Mouse (Mus musculus) forebrain, embryonic 13.5 days (tissue): Measurements from ENCODE around the gene Ddias. TPM values are rescaled to one million over a fixed set of nuclear protein-coding genes. Genes with fewer than 3 reads are reported as not detected.

Source experiments
- ATAC-seq: fragments of 200-750 bp; cut with Nextera tagmentation; 2 replicates; pipeline ENCODE4 v1.8.0; 2017
- H3K27ac ChIP-seq: fragments of 300-500 bp; sonication (generic); 2 replicates; pipeline ENCODE4 v1.5.1; 2015; ENCODE audit warnings: inconsistent platforms, mild to moderate bottlenecking, moderate library complexity
- H3K27me3 ChIP-seq: fragments of 300-500 bp; sonication (generic); 2 replicates; pipeline ENCODE4 v1.6.1; 2015; ENCODE audit warnings: mild to moderate bottlenecking, inconsistent platforms
- H3K36me3 ChIP-seq: fragments of 300-500 bp; sonication (generic); 2 replicates; pipeline ENCODE4 v1.6.1; 2015; ENCODE audit warnings: mild to moderate bottlenecking, inconsistent platforms; ENCODE audit not compliant: poor library complexity, severe bottlenecking
- H3K4me1 ChIP-seq: fragments of 300-500 bp; sonication (generic); 2 replicates; pipeline ENCODE4 v1.6.1; 2015; ENCODE audit warnings: inconsistent platforms
- H3K4me2 ChIP-seq: fragments of 300-500 bp; sonication (generic); 2 replicates; pipeline ENCODE4 v1.6.1; 2015; ENCODE audit warnings: inconsistent platforms, mild to moderate bottlenecking, moderate library complexity
- H3K4me3 ChIP-seq: fragments of 300-500 bp; sonication (generic); 2 replicates; pipeline ENCODE4 v1.5.1; 2015; ENCODE audit warnings: mild to moderate bottlenecking, inconsistent platforms
- H3K9ac ChIP-seq: fragments of 300-500 bp; sonication (generic); 2 replicates; pipeline ENCODE4 v1.6.1; 2015; ENCODE audit warnings: mild to moderate bottlenecking, inconsistent platforms
- H3K9me3 ChIP-seq: fragments of 300-500 bp; sonication (generic); replicated peaks from 2 replicates; pipeline ENCODE4 v1.6.1; 2016; ENCODE audit warnings: inconsistent platforms
- WGBS: fragments of 180-500 bp; shearing (Covaris S2); methylation state at CpG from one replicate; pipeline ENCODE4 v1.1.7; 2015; 5-methylcytosine and 5-hydroxymethylcytosine counted together
- polyA plus RNA-seq: library from polyadenylated mRNA; unstranded; fragments of >200 nt; fragmentation: Nextera tagmentation; extraction: Ambion mirVana; gene quantifications from 2 replicates; pipeline ENCODE4 v1.2.1, GENCODE M21; 2015

Ddias gene
- polyA plus RNA-seq, 1 experiment from 2014 or later = 13.5 TPM

GRCm38 (mm10) chr7:92837226-92837625 lies 36.8 kb downstream of the Ddias start:
- Histone ChIP-seq H3K9me3 (no peaks in the 10 kb centered on the region), H3K27me3 (no peaks in the 10 kb centered on the region), H3K4me2 (no peak overlapping the region), H3K4me1 (no peaks in the 10 kb centered on the region), H3K36me3 (peaks cover 19% of the 10 kb centered on the region), H3K9ac (no peak overlapping the region), H3K4me3 (no peak overlapping the region), H3K27ac (no peak overlapping the region)
- WGBS = 89% methylated on average over 11 of the region's 11 CpGs
- no peak for ATAC-seq

- WGBS = 83% methylated on average over 3 of the region's 3 CpGs
- no peaks in the 10 kb centered on the region for H3K4me1 ChIP-seq
- H3K9ac ChIP-seq = no peak overlapping the region
- H3K4me3 ChIP-seq = no peak overlapping the region
- peaks cover 19% of the 10 kb centered on the region for H3K36me3 ChIP-seq
- no peaks in the 10 kb centered on the region for H3K27me3 ChIP-seq
- no peak overlapping the region for H3K27ac ChIP-seq
- H3K9me3 ChIP-seq = no peaks in the 10 kb centered on the region
- no peak overlapping the region for H3K4me2 ChIP-seq
- no peak for ATAC-seq
These were observed 37.6 kb downstream of the Ddias start for GRCm38 (mm10) chr7:92836447-92836846.

DNA sequence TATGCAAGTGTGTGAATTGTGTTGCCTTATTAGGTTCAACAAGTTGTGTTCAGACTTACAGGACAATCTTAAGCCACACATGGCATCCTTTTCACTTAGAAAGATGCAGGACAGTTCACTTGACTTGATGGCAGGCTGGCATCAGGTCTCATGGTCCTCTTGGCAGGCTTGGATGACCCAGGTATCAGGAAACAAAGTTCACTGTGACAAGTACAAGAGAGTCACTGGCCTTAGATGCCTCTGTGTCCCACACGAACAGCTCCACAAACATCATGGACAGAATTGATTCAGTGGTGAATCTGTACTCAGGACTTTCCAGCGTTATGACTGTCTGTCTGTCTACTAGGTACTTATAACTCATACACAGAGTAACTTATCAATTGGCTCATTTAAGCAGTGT lies 39.7 kb downstream of the Ddias start:
- peaks cover 20% of the 10 kb centered on the region for H3K36me3 ChIP-seq
- no peaks in the 10 kb centered on the region for H3K4me1 ChIP-seq
- no peaks in the 10 kb centered on the region for H3K9me3 ChIP-seq
- no peak overlapping the region for H3K9ac ChIP-seq
- no peak for ATAC-seq
- no peak overlapping the region for H3K4me3 ChIP-seq
- no peak overlapping the region for H3K4me2 ChIP-seq
- WGBS = 90% methylated on average over 2 of the region's 2 CpGs
- H3K27ac ChIP-seq = no peak overlapping the region
- no peaks in the 10 kb centered on the region for H3K27me3 ChIP-seq

GRCm38 (mm10) chr7:92832395-92832794 lies 41.7 kb downstream of the Ddias start:
- 91% methylated on average over 6 of the region's 6 CpGs for WGBS
- Histone ChIP-seq H3K4me1 (no peaks in the 10 kb centered on the region), H3K9me3 (no peaks in the 10 kb centered on the region), H3K4me2 (no peak overlapping the region), H3K27me3 (no peaks in the 10 kb centered on the region), H3K36me3 (peaks cover 21% of the 10 kb centered on the region), H3K9ac (no peak overlapping the region), H3K4me3 (no peak overlapping the region), H3K27ac (no peak overlapping the region)
- no peak for ATAC-seq

DNA sequence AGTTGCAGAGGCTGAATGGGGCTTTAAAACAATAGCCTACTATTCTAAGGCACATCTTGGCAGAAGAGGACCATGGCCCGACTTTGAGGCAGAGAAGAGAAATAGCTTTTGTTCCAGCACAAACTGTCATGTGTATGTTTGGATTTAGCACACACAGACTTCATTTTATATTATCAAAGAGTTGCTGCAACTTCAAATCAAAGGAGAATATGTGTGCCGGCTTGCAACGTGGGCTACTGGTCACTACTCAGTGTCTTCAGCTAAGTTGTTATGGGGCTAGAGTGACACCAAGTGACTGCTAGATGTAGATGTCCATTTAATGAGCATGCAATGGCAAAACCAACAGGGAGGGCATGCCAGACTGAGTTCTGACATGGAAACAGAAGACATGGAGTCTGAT lies 46.1 kb downstream of the Ddias start:
- Histone ChIP-seq H3K27me3 (no peaks in the 10 kb centered on the region), H3K36me3 (peaks cover 18% of the 10 kb centered on the region), H3K4me3 (no peak overlapping the region), H3K9ac (no peak overlapping the region), H3K9me3 (no peaks in the 10 kb centered on the region), H3K4me2 (no peak overlapping the region), H3K4me1 (no peaks in the 10 kb centered on the region), H3K27ac (no peak overlapping the region)
- 52% methylated on average over 3 of the region's 3 CpGs for WGBS
- no peak for ATAC-seq

DNA sequence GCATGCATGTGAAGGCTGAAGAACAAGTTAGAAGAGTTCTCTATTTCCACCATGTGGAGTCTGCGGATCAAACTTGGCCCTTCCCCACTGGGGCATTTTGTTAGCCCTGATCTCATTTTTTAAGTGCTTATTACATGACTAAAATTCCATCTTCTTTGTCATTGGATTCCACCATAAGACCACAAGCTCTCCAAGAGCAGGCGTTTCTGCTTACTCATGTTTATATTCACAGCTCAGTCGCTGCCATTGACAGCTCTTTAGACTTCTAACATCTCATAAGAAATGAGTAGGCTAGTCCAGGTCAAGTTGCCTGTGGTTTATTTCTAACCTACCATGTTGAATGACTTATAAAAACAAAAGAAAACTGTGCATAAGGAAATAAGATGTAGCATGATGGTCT lies 47.8 kb downstream of the Ddias start:
- WGBS = 94% methylated on average over 3 of the region's 3 CpGs
- no peak for ATAC-seq
- Histone ChIP-seq H3K9ac (no peak overlapping the region), H3K4me1 (no peaks in the 10 kb centered on the region), H3K4me2 (no peak overlapping the region), H3K27ac (no peak overlapping the region), H3K27me3 (no peaks in the 10 kb centered on the region), H3K4me3 (no peak overlapping the region), H3K9me3 (no peaks in the 10 kb centered on the region), H3K36me3 (peaks cover 14% of the 10 kb centered on the region; the same call in 1 of the 2 replicates)

DNA sequence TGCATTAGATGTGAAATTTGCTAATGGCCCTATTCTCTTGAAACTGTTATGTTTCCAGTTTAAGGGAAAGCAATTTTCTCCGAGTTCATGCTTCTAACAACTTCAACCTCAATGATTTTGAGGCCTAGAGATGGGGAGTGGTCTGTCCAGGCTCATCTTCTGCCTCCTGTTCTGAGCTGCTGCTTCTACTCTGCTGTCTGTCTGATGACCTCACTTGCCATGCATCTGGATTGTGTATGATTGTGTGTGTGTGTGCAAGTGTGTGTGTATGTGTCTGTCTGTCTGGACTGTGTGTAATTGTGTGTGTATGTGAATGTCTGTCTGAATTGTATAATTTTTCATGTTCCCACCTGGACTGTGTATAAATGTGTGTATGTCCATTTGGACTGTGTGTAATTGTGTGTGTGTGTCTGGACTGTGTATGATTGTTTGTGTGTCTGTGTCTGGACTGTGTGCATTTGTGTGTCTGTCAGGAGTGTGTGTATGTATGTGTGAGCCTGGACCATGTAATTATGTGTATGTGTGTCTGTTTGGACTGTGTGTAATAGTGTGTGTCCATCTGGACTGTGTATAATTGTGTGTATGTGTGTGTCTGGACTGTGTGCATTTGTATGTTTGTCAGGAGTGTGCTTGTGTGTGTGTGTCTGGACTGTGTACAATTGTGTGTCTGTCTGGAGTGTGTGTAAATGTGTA lies 51.5 kb downstream of the Ddias start:
- ATAC-seq = peak; percentile 24; the same call in 1 of the 2 replicates
- no peak overlapping the region for H3K27ac ChIP-seq
- H3K27me3 ChIP-seq = no peaks in the 10 kb centered on the region
- peaks cover 10% of the 10 kb centered on the region; the same call in 1 of the 2 replicates for H3K36me3 ChIP-seq
- no peaks in the 10 kb centered on the region for H3K9me3 ChIP-seq
- H3K4me1 ChIP-seq = no peaks in the 10 kb centered on the region
- 51% methylated on average over 1 of the region's 1 CpGs for WGBS
- no peak overlapping the region for H3K9ac ChIP-seq
- H3K4me2 ChIP-seq = no peak overlapping the region
- H3K4me3 ChIP-seq = no peak overlapping the region

GRCm38 (mm10) chr7:92821871-92822270 lies 52.2 kb downstream of the Ddias start:
- ATAC-seq = no peak
- no peaks in the 10 kb centered on the region for H3K27me3 ChIP-seq
- WGBS = 39% methylated on average over 4 of the region's 4 CpGs
- no peaks in the 10 kb centered on the region for H3K4me1 ChIP-seq
- H3K27ac ChIP-seq = no peak overlapping the region
- H3K9ac ChIP-seq = no peak overlapping the region
- no peaks in the 10 kb centered on the region for H3K9me3 ChIP-seq
- H3K4me2 ChIP-seq = no peak overlapping the region
- H3K36me3 ChIP-seq = peaks cover 5% of the 10 kb centered on the region; the same call in 1 of the 2 replicates
- no peak overlapping the region for H3K4me3 ChIP-seq

GRCm38 (mm10) chr7:92820941-92821465 lies 53.0 kb downstream of the Ddias start:
- Histone ChIP-seq H3K27me3 (no peaks in the 10 kb centered on the region), H3K4me1 (no peaks in the 10 kb centered on the region), H3K9me3 (no peaks in the 10 kb centered on the region), H3K36me3 (0 out of 2 replicates have a peak, but pooled peaks cover 3% of the 10 kb centered on the region), H3K4me2 (no peak overlapping the region), H3K9ac (no peak overlapping the region), H3K4me3 (no peak overlapping the region), H3K27ac (no peak overlapping the region)
- no peak for ATAC-seq
- 79% methylated on average over 7 of the region's 7 CpGs for WGBS

DNA sequence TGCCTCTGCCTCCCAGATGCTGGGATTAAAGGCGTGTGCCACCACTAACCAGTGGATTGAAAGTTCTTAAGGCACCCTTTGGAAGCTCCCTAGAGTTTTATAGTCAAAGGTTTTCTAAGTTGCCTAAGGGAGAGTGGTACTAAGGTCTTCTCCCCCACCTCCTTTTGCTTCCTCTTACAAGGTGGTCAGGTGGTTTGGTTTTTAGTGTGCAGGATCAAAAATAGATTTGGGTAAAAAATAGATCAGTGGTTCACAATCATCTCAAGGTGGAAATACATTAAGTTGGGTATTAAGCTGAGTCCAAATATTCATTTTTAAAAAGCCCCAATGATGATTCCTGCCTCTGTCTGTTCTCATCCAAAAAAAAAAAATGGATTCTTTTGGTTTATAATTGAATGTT lies 53.6 kb downstream of the Ddias start:
- H3K4me2 ChIP-seq = no peak overlapping the region
- no peak overlapping the region for H3K9ac ChIP-seq
- no peaks in the 10 kb centered on the region for H3K4me1 ChIP-seq
- H3K4me3 ChIP-seq = no peak overlapping the region
- no peak for ATAC-seq
- no peaks in the 10 kb centered on the region for H3K27me3 ChIP-seq
- WGBS = 82% methylated on average over 1 of the region's 1 CpGs
- no peaks in the 10 kb centered on the region for H3K36me3 ChIP-seq
- H3K9me3 ChIP-seq = no peaks in the 10 kb centered on the region
- no peak overlapping the region for H3K27ac ChIP-seq

- H3K36me3 ChIP-seq = no peaks in the 10 kb centered on the region
- H3K4me1 ChIP-seq = no peaks in the 10 kb centered on the region
- no peaks in the 10 kb centered on the region for H3K27me3 ChIP-seq
- 89% methylated on average over 11 of the region's 11 CpGs for whole genome bisulfite sequencing
- ATAC-seq = no peak
- no peaks in the 10 kb centered on the region for H3K9me3 ChIP-seq
- H3K27ac ChIP-seq = no peak overlapping the region
- H3K9ac ChIP-seq = no peak overlapping the region
- H3K4me2 ChIP-seq = no peak overlapping the region
- no peak overlapping the region for H3K4me3 ChIP-seq
These were observed 54.4 kb downstream of the Ddias start for GRCm38 (mm10) chr7:92819656-92820055.

DNA sequence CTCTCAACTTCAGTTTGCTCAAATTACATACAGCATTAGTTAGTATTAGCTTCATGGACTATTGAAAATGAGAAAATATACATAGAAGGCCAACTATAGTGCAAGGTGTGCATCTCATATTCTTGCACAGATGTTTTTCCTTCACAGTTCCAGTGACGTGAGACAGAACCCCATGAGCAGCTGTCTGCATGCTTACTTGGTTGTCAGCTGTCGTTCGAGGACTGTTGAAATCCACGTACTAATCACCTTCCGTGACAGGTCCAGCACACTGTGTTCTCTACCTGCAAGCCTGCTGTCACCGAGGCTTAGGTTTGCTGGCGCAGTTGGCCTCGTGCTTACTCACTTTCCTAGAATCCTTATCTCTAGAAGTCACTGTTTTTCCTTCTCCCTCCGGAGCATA lies 56.2 kb downstream of the Ddias start:
- H3K9ac ChIP-seq = no peak overlapping the region
- no peak for ATAC-seq
- no peaks in the 10 kb centered on the region for H3K36me3 ChIP-seq
- WGBS = 90% methylated on average over 9 of the region's 9 CpGs
- H3K9me3 ChIP-seq = no peaks in the 10 kb centered on the region
- H3K27ac ChIP-seq = no peak overlapping the region
- no peaks in the 10 kb centered on the region for H3K4me1 ChIP-seq
- H3K4me3 ChIP-seq = no peak overlapping the region
- H3K4me2 ChIP-seq = no peak overlapping the region
- no peaks in the 10 kb centered on the region for H3K27me3 ChIP-seq

GRCm38 (mm10) chr7:92817242-92817641 lies 56.8 kb downstream of the Ddias start:
- Histone ChIP-seq H3K27me3 (no peaks in the 10 kb centered on the region), H3K4me1 (no peaks in the 10 kb centered on the region), H3K4me2 (no peak overlapping the region), H3K36me3 (no peaks in the 10 kb centered on the region), H3K9ac (no peak overlapping the region), H3K9me3 (no peaks in the 10 kb centered on the region), H3K4me3 (no peak overlapping the region), H3K27ac (no peak overlapping the region)
- 89% methylated on average over 2 of the region's 2 CpGs for WGBS
- ATAC-seq = no peak
